Mouse (Mus musculus) CD4-positive, CD25-positive, alpha-beta regulatory T cell, adult 9 weeks (primary cell): ENCODE data around the gene Slc26a6. TPM values are rescaled to one million over a fixed set of nuclear protein-coding genes. Genes with fewer than 3 reads are reported as not detected.

Source experiments
- polyA plus RNA-seq: library from polyadenylated mRNA; unstranded; fragments of 100-300 nt; shearing (Covaris generic); gene quantifications from one replicate; pipeline ENCODE4 v1.2.1, GENCODE M21; 2017

The Slc26a6 gene
- polyA plus RNA-seq, result 19.0 TPM

GRCm38 (mm10) chr9:108852976-108853375, at the start of gene Slc26a6:
TSS of gene Slc26a6 (plus strand) at chr9:108853283.

GRCm38 (mm10) chr9:108808163-108808665, 44.9 kb upstream of the Slc26a6 start, which contains the start of gene Nckipsd:
TSS of gene Nckipsd (plus strand) at chr9:108808368.

GRCm38 (mm10) chr9:108825820-108826699, 27.0 kb upstream of the Slc26a6 start, which contains the start of gene Celsr3:
TSS of gene Celsr3 (plus strand) at chr9:108826320.

GRCm38 (mm10) chr9:108914491-108914890, 61.4 kb downstream of the Slc26a6 start, which contains the start of gene Tmem89:
TSS of gene Tmem89 (plus strand) at chr9:108914619.

DNA sequence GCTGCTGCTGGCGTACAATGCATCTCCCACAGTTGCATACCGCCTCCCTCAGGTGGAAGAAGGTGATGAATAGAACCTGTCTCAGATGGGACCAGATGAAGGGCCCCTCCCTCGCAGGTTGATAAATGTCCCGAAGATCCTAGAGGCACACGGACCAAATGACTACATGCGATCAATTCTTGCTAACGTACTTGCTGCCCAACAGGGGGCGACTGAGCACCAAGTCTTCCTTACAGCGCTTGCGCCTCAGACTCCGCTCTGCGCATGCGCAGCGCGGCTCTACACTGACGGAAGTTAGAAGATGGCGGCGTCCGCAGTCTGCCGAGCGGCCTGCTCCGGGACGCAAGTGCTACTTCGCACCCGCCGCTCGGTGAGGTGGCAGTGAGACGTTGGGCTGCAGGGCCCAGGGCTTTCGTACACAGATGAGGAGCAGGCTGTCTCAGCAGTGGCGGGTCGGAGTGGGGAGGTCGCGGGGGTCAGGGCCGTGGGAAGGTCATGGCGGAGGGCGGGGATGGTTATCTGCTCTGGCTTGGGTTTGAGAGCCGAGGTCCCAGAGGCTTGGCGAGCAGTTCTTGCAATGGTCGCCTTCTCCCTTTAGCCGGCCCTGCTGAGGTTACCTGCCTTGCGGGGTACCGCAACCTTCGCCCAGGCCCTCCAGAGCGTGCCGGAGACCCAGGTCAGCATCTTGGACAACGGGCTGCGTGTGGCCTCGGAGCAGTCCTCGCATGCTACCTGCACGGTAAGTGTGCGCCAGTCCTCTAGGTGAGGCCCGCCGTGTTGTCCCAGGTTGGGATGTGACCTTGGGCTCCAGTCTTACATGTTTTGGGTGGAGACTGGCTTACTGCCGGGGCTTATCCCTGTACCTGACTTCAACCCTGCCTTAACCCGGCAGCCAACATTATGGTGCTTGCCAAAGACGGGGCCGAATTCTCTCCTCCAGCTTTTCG, 83.6 kb downstream of the Slc26a6 start, which contains the start of gene Uqcrc1:
Uqcrc1 (plus strand) TSS at position 216 of the 947 bp plus-strand sequence.

DNA sequence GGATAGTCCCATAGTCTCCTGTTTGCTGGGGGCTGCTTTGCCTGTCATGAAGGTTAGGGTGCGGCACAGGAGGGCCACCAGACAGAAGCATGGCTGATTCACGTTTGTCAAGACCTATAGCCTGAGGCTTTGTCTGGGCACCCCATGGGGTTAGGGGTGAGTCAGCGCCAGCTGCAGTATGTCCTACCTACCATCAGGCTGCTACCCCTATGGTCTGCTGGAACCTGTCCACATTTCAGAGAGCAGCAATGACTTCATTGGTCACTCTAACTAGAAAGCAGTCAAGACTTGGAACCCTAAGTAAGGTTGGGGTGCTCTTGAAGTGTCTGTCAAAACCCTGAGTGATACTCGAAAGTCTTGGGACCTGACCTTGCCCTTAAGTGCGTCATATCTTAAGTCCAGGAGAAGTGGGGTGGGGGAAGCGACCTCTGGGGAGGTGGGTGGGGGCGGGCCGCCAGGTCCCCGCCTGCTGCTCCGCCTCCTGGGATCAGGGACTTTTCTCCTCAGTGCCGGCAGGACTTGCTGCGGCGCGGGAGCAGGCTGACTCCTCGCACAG, 100.1 kb downstream of the Slc26a6 start, which contains the start of gene Col7a1:
Col7a1 (plus strand) TSS at position 506 of the 556 bp plus-strand sequence.

Other genes with a start within 250 kb of the Slc26a6 start
- gene Arih2, start 203.9 kb upstream of the Slc26a6 start, polyA plus RNA-seq, result 54.4 TPM
- 68.6 TPM for gene Slc25a20, start 191.2 kb upstream of the Slc26a6 start, polyA plus RNA-seq
- 3.9 TPM for gene Prkar2a, start 164.0 kb upstream of the Slc26a6 start, polyA plus RNA-seq
- 18.0 TPM for gene Ip6k2, start 69.5 kb upstream of the Slc26a6 start, polyA plus RNA-seq
- gene Nckipsd, start 44.9 kb upstream of the Slc26a6 start, polyA plus RNA-seq, result 3.8 TPM
- 0.45 TPM for gene Celsr3, start 27.0 kb upstream of the Slc26a6 start, polyA plus RNA-seq
- not detected for gene Tmem89, start 61.3 kb downstream of the Slc26a6 start, polyA plus RNA-seq
- gene Uqcrc1, start 83.3 kb downstream of the Slc26a6 start, polyA plus RNA-seq, result 384 TPM
- 0.61 TPM for gene Col7a1, start 100.3 kb downstream of the Slc26a6 start, polyA plus RNA-seq
- not detected for gene Ucn2, start 132.7 kb downstream of the Slc26a6 start, polyA plus RNA-seq
- gene Pfkfb4, start 138.5 kb downstream of the Slc26a6 start, polyA plus RNA-seq, result 8.2 TPM
- 5,230 TPM for gene Shisa5, start 185.3 kb downstream of the Slc26a6 start, polyA plus RNA-seq
- 102 TPM for gene Trex1, start 206.5 kb downstream of the Slc26a6 start, polyA plus RNA-seq
- 34.2 TPM for gene Atrip, start 220.8 kb downstream of the Slc26a6 start, polyA plus RNA-seq
- gene Ccdc51, start 229.2 kb downstream of the Slc26a6 start, polyA plus RNA-seq, result 17.6 TPM
- gene Tma7, start 229.3 kb downstream of the Slc26a6 start, polyA plus RNA-seq, result 662 TPM
- 2.9 TPM for gene Plxnb1, start 242.1 kb downstream of the Slc26a6 start, polyA plus RNA-seq